Mouse (Mus musculus) testis, postnatal 10 days (tissue): ENCODE measurements around the gene Tmem248.
A peak's percentile ranks its signal among the peaks of the same experiment; 100 is the strongest.
"Not testable (repeated sequence)": the region's sequence is repeated elsewhere in the genome, so short reads cannot be mapped to it uniquely, and the experiment has no call there.

Experiments
- DNase-seq: peaks from one replicate; pipeline ENCODE4 v3.0.0; 2021; ENCODE audit warnings: low spot score

Tmem248 gene

GRCm38 (mm10) chr5:130203948-130204347 is 12.9 kb upstream of the Tmem248 start:
- no peak for DNase-seq

- DNase-seq = no peak
Measured at GRCm38 (mm10) chr5:130204560-130204959, 12.3 kb upstream of the Tmem248 start.

- DNase-seq = no peak
Measured at GRCm38 (mm10) chr5:130205441-130206023, 11.3 kb upstream of the Tmem248 start.

GRCm38 (mm10) chr5:130207299-130207698 is 9.6 kb upstream of the Tmem248 start:
- DNase-seq = no peak

GRCm38 (mm10) chr5:130212956-130213355 is 3.9 kb upstream of the Tmem248 start:
- no peak for DNase-seq

GRCm38 (mm10) chr5:130217406-130217805 is 525 bp downstream of the Tmem248 start:
- no peak for DNase-seq

- no peak for DNase-seq
Measured at GRCm38 (mm10) chr5:130218336-130218735, 1.5 kb downstream of the Tmem248 start.

- DNase-seq = no peak
Measured at GRCm38 (mm10) chr5:130221316-130221715, 4.4 kb downstream of the Tmem248 start.

GRCm38 (mm10) chr5:130221760-130222145 is 4.9 kb downstream of the Tmem248 start:
- no peak for DNase-seq

GRCm38 (mm10) chr5:130222146-130223004 is 5.5 kb downstream of the Tmem248 start:
- DNase-seq = peak; percentile 97

GRCm38 (mm10) chr5:130226790-130227189 is 9.9 kb downstream of the Tmem248 start:
- no peak for DNase-seq

GRCm38 (mm10) chr5:130228120-130228519 is 11.2 kb downstream of the Tmem248 start:
- no peak for DNase-seq

GRCm38 (mm10) chr5:130236302-130236701 is 19.4 kb downstream of the Tmem248 start:
- no peak for DNase-seq

GRCm38 (mm10) chr5:130239236-130239635 is 22.4 kb downstream of the Tmem248 start:
- no peak for DNase-seq

GRCm38 (mm10) chr5:130239856-130240255 is 23.0 kb downstream of the Tmem248 start:
- DNase-seq = no peak

GRCm38 (mm10) chr5:130241426-130241825 is 24.5 kb downstream of the Tmem248 start:
- no peak for DNase-seq

GRCm38 (mm10) chr5:130247823-130248222 is 30.9 kb downstream of the Tmem248 start:
- DNase-seq = no peak

- DNase-seq = no peak
Measured at GRCm38 (mm10) chr5:130254164-130255016, 37.5 kb downstream of the Tmem248 start.

- DNase-seq = peak; percentile 96
Measured at GRCm38 (mm10) chr5:130255017-130255720, 38.3 kb downstream of the Tmem248 start, which contains the start of the genes Sbds and Tyw1. Sbds (minus strand) TSS chr5:130255530. Tyw1 (plus strand) TSS chr5:130255619.

GRCm38 (mm10) chr5:130255799-130256525 is 39.1 kb downstream of the Tmem248 start:
- not testable (repeated sequence) for DNase-seq

GRCm38 (mm10) chr5:130256678-130257271 is 39.9 kb downstream of the Tmem248 start:
- peak; percentile 94 for DNase-seq
